Mouse (Mus musculus) left cerebral cortex, postnatal 4 days (tissue): ENCODE results near the gene Faim2. TPM values are rescaled to one million over a fixed set of nuclear protein-coding genes. Genes with fewer than 3 reads are reported as not detected.

Experiments
- DNase-seq: peaks from one replicate; pipeline ENCODE4 v3.0.0-alpha.2; 2022
- intact Hi-C: fragments of 180-260 bp; cut with DNase I; formaldehyde crosslinking; loops from one replicate; pipeline ENCODE4 v1.15.1; 2025
- total RNA-seq, 2 experiments: library from RNA; stranded (reverse); gene quantifications; 2 replicates each; pipeline ENCODE4 v1.2.3; 2021

The Faim2 gene
- total RNA-seq, 2 experiments from 2014 or later: 53.6 to 65.1 TPM

DNA sequence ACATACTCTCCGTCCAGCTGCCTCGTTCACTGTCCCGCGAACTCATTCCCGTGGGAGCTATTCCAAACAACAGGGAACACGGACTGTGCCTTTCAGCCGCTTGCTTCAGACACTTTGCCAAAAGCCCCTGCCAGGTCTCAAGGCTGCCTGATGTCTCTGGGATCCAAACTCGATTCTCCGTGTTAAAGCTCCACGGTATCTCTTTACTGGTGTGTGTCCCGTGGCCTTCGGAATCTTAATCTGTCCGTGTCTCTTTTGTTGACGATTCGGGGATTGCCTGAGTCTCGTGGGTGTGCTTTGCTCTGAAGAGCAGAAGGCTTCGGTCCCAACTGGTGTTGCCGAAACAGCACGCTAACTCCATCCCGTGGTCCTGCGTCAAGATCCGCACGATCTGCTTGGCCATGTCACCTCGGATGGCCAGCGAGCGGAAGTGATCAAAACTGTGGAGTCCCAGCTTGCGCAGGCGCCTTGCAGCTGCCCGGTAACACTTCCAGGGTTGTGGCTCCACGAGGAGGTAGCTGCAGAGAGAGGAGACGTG, 57.7 kb downstream of the Faim2 start:
- intact Hi-C loops: no loop called here
- peak; percentile 61 for DNase-seq

- intact Hi-C loops: loop anchor here (2.0 kb wide), 1 partner anchor 53 kb away; no protein-coding TSS in a partner anchor
- DNase-seq: no peak
Measured at GRCm38 (mm10) chr15:99469736-99470135, 58.2 kb downstream of the Faim2 start.

- intact Hi-C loops: loop anchor here (2.0 kb wide), 1 partner anchor 52 kb away; no protein-coding TSS in a partner anchor
- DNase-seq: peak; percentile 86
Measured at GRCm38 (mm10) chr15:99469067-99469466, 58.9 kb downstream of the Faim2 start.

GRCm38 (mm10) chr15:99463194-99463593, 64.8 kb downstream of the Faim2 start:
- DNase-seq: no peak
- intact Hi-C loops: no loop called here

DNA sequence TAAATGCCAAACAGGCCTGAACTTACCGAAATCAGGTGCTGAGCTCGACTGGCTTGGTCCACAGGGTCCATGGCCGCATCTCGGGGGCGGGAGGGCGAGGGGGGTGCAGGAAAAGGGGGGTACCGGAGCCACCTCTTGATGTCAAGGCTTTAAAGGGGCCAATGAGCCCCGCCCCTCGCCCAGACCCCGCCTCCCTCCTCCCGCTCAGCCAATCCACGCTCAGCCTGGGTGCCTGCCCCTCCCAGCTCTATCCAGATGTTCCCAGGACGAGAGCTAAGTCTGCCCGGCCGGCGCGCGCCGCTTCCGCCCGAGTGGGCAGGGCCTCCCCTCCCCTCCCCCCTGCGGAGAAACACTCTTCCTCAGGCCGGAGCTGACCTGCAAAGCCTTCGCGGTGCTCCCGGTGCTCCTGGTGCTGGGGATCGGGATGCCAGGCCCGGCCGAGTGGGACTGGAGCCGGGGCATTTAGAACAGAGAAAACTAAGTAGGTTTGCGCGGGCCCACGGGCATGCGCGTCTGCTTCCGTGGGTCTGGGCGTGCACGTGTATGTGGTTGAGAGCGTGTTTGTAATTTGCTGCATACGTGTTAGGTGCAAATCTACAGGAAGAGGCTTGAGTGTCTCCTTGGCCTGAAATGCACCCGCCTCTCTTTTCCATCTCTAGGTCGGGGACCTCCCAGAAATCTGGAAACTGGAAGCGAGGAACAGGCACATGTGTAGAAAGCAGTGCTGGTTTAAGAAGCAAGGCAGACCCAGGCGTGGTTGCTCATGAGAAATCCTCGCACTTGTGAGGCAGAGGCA, 70.2 kb downstream of the Faim2 start, which contains the start of gene Nckap5l:
TSS of gene Nckap5l (minus strand) at position 143 of the 796 bp plus-strand sequence.
- intact Hi-C loops: no loop called here

GRCm38 (mm10) chr15:99456963-99457605, 70.9 kb downstream of the Faim2 start:
- intact Hi-C loops: no loop called here
- DNase-seq: peak; percentile 66

More for the DNA sequence above, 70.2 kb downstream of the Faim2 start, which contains the start of gene Nckap5l:
- peak; percentile 94 for DNase-seq

DNA sequence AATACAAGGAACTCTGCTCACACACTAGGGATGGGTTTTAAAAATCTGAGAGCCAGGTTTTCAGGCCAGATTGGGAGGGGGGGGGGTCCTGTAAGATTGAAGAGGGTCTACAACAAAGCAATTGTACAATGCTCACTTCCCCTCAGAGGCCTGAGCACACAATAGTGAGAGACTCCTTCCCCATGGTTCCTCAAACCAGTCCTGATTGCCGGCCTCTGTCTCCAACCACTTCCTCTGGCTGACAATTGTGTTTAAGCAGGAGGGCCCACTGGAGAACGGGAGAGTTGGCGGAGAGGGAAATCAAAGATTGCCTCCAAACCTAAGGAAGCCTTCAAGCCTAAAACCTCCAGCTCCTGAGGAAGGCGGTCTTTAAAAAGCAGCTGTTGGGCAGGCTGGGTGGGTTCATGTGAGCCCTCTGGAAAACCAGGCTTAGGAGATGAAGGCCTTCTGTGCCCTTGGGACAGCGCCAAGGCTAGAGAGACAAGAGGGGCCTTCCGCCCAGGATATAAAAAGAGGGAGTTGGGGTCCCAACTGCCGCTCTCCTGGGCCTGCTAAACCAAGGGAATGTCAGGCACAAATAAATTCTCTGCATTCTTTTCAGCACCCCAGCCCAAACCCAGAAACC, 71.5 kb downstream of the Faim2 start:
- DNase-seq: peak; percentile 67
- intact Hi-C loops: no loop called here

GRCm38 (mm10) chr15:99455415-99455814, 72.5 kb downstream of the Faim2 start:
- no peak for DNase-seq
- intact Hi-C loops: no loop called here

DNA sequence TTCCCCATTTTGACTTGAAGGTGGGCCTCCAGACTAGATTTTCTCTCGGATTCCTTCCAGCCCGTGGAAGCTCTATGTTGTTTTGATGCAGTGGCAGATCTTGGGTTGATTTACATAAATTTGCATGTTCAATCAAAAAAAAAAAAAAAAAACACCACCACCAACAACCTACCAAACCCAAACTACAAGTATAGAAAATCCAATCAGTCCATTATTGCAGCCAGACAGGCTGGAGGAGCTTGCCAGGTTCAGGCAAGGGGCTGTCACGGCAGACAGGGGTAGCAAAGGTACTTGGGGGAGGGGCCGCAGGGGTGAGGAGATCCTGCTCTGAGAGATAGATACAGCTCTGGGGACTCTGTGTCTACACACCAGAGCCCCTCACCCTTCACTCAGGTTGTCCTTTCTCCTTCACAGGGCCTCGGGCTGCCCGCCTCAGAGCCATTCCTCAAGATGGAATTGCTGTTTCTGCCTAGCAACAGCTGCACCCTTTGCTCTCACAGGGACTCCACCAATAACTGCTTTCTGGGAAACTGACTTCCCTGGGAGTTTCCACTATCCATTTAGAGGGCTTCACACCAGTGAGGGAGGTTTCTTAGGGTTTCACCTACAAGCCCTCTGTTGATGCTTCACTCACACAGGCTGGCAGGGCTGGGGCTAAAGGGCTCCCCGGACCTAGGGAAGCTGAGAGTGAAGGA, 73.2 kb downstream of the Faim2 start:
- intact Hi-C loops: no loop called here
- DNase-seq: no peak

DNA sequence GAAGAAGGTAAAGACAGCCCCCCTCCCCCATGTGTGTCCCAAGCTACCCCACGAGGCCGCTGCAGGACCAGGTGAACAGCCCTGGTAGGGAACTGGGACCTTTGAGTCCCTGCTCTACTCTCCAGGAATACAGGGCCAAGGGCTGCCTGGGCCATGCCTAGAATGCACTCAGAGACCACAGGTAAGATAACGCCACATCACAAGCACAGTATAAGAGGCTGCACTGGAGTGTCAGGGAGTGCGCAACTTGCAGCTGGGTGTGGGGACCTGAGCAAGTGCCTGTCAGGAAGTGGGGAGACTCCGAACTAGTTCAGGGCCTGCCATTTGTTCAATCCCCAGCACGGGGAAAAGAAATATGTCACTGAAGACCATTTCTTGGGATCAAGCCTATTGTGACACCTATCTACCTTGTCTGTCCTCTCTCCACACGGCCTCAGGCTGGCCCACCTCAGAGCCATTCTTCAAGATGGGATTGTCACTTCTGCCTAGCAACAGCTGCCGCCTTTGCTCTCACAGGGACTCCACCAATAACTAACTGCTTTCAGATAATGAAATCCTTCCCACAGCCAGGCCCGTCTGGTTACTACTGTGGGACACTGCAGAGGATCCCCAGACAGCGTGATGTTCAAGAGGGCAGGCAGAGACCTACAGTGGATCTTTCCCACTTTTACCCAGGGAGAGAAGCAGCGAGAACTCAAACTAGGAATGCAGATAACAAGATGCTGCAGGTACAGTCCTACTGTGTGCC, 74.6 kb downstream of the Faim2 start:
- intact Hi-C loops: no loop called here

GRCm38 (mm10) chr15:99449751-99450280, 78.1 kb downstream of the Faim2 start:
- intact Hi-C loops: no loop called here

More for the DNA sequence above, 74.6 kb downstream of the Faim2 start:
- DNase-seq: no peak

DNA sequence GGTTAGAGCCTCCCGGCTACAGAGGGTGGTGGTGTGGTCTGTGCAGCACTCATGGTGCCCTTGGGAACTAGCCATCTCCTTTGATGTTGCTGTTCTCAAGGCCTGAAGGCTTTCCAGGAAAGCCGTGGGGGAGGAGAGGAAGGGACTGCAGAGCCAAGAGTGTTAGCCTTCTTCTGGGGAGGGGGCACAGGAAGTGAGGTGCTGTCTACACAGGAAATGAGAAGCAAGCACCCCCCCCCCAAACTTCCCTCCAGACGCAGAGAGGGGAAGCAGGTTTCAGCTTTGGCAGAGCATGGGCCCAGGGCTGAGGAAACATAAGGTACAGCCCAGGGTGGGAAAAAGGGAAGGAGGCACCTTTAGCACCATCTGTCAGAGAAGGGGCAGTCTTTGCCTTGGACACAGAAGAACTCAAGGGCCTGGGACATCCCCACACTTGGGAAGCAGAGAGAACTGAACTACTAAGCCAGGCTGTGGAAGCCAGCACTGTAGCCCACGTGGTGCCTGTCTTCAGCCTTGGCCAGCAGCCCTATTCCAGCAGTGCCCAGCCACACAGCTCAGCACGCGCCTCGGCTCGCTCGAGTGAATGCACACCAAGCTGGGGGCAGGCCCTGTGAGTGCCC, 78.7 kb downstream of the Faim2 start:
- intact Hi-C loops: no loop called here
- peak; percentile 88 for DNase-seq

More at GRCm38 (mm10) chr15:99449751-99450280, 78.1 kb downstream of the Faim2 start:
- DNase-seq: no peak

Other genes starting within 250 kb of the Faim2 start
- gene Prpf40b, start 233.1 kb downstream of the Faim2 start, total RNA-seq: 100 to 1,000 TPM; 125 to 132 TPM
- gene Fam186b, start 232.3 kb downstream of the Faim2 start, total RNA-seq: 1 to 10 TPM in 1 of 2 experiments, under 1 TPM in 1; 0.64 to 1.3 TPM
- gene Fmnl3, start 157.7 kb downstream of the Faim2 start, total RNA-seq: 10 to 100 TPM; 23.2 to 24.0 TPM
- 100 to 1,000 TPM; 238 to 247 TPM for gene Tmbim6, start 135.3 kb downstream of the Faim2 start, total RNA-seq
- 10 to 100 TPM; 39.0 to 39.2 TPM for gene Nckap5l, start 70.4 kb downstream of the Faim2 start, total RNA-seq
- gene Bcdin3d, start 53.4 kb downstream of the Faim2 start, total RNA-seq: 1 to 10 TPM; 7.8 to 8.0 TPM
- not detected for gene Aqp2, start 50.9 kb upstream of the Faim2 start, total RNA-seq
- gene Aqp5, start 62.6 kb upstream of the Faim2 start, total RNA-seq: 1 to 10 TPM in 1 of 2 experiments, under 1 TPM in 1; 0.28 to 1.1 TPM
- gene Aqp6, start 73.2 kb upstream of the Faim2 start, total RNA-seq: not detected
- gene Racgap1, start 123.5 kb upstream of the Faim2 start, total RNA-seq: 10 to 100 TPM; 22.0 to 26.1 TPM
- 100 to 1,000 TPM; 101 to 102 TPM for gene Asic1, start 142.2 kb upstream of the Faim2 start, total RNA-seq
- 100 to 1,000 TPM; 134 to 148 TPM for gene Smarcd1, start 174.0 kb upstream of the Faim2 start, total RNA-seq
- not detected for gene Gm17349, start 177.3 kb upstream of the Faim2 start, total RNA-seq
- gene Gpd1, start 189.3 kb upstream of the Faim2 start, total RNA-seq: 1 to 10 TPM; 6.7 to 6.8 TPM
- gene Cox14, start 197.5 kb upstream of the Faim2 start, total RNA-seq: 10 to 100 TPM; 68.0 to 73.4 TPM
- gene Cers5, start 244.7 kb upstream of the Faim2 start, total RNA-seq: 10 to 100 TPM; 58.0 to 62.3 TPM